Mouse (Mus musculus): Measurements from ENCODE around the gene Gm16253. TPM values are rescaled to one million over a fixed set of nuclear protein-coding genes. Genes with fewer than 3 reads are reported as not detected.

Gene Gm16253
- polyA plus RNA-seq, 1 experiment: not detected

GRCm38 (mm10) chr3:96598156-96599068 lies 21.6 kb downstream of the Gm16253 start:
- TF ChIP-seq GATA1 (IDR thresholded peaks at IDR 0.05; ENCODE audit: low read length): no peak

- TF ChIP-seq GATA1 (IDR thresholded peaks at IDR 0.05; ENCODE audit: low read length): no peak
Observed at GRCm38 (mm10) chr3:96599069-96599393, 22.2 kb downstream of the Gm16253 start.

- TF ChIP-seq GATA1 (IDR thresholded peaks at IDR 0.05; ENCODE audit: low read length): no peak
Observed at GRCm38 (mm10) chr3:96599411-96599810, 22.6 kb downstream of the Gm16253 start.

- TF ChIP-seq GATA1 (IDR thresholded peaks at IDR 0.05; ENCODE audit: low read length): no peak
Observed at GRCm38 (mm10) chr3:96600639-96601250, 24.0 kb downstream of the Gm16253 start, which contains the start of gene Lix1l. Lix1l (plus strand) TSS chr3:96601149.

- no peak for TF ChIP-seq GATA1 (IDR thresholded peaks at IDR 0.05; ENCODE audit: low read length)
Observed at GRCm38 (mm10) chr3:96601251-96601787, 24.5 kb downstream of the Gm16253 start.

DNA sequence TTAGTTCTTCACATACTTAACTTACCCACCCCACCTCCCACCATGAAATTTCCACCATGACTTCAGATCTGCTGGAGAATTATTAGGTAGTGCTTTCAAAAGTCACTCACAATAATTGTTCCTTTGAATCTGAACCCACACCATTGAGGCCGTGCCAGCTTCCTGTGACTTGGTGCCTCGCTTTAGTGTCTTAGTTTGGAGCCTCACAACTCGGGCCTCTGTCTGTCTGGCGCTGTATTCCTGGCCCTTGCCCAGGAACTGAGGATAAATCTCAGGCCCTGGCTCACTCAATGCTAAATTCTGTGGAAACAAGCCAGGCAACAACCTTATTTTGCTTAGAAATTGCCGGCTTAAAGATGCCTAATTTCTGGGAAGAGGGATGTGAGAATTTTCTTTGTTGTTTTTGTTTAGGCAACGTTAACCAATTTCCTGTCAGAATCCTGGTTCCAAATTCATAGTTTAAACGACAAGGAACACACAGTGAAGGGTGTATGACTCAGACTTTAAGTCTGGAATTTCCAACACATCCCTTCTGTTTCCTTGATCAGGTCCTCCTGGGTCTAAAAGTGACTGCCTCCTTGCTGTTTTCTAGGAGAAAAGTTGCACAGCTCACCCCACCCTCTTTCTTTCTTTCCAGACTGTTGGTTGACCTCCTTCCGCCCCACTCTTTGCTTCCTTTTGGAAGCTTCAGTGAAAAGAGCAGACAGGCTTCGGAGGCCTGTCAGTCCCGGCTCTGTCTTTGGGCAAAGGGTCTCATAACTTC lies 25.3 kb downstream of the Gm16253 start:
- no peak for TF ChIP-seq GATA1 (IDR thresholded peaks at IDR 0.05; ENCODE audit: low read length)

- no peak for TF ChIP-seq GATA1 (IDR thresholded peaks at IDR 0.05; ENCODE audit: low read length)
Observed at GRCm38 (mm10) chr3:96602704-96603084, 25.9 kb downstream of the Gm16253 start.

GRCm38 (mm10) chr3:96603311-96603710 lies 26.5 kb downstream of the Gm16253 start:
- no peak for TF ChIP-seq GATA1 (IDR thresholded peaks at IDR 0.05; ENCODE audit: low read length)

- TF ChIP-seq GATA1 (IDR thresholded peaks at IDR 0.05; ENCODE audit: low read length): no peak
Observed at GRCm38 (mm10) chr3:96606618-96607017, 29.8 kb downstream of the Gm16253 start.

DNA sequence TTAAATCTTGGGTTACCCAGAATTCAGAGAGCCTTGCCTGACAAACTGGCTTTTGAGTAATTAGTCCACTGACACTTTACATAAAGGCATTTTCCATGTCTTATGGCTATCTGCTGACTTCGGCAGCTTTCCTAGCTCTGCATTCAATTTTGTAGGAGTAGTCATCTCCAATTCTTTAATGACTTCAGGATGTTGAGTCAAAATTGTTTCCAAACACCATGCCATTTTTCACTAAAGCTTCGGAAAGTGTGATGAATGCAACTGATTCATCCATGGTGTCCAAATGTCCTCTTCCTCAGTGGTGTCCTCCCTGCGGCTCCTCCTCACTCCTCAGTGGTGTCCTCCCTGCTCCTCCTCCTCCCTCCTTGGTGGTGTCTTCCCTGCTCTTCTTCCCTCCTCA lies 41.2 kb downstream of the Gm16253 start:
- no peak for TF ChIP-seq GATA1 (IDR thresholded peaks at IDR 0.05; ENCODE audit: low read length)

- no peak for TF ChIP-seq GATA1 (IDR thresholded peaks at IDR 0.05; ENCODE audit: low read length)
Observed at GRCm38 (mm10) chr3:96623201-96623600, 46.4 kb downstream of the Gm16253 start.

- TF ChIP-seq GATA1 (IDR thresholded peaks at IDR 0.05; ENCODE audit: low read length): no peak
Observed at GRCm38 (mm10) chr3:96629729-96630600, 53.2 kb downstream of the Gm16253 start, which contains the start of gene Rbm8a. Rbm8a (plus strand) TSS chr3:96629933.

Other genes starting within 250 kb of the Gm16253 start
- gene BC107364, start 124.7 kb upstream of the Gm16253 start, polyA plus RNA-seq (2012): not detected in 2 replicates
- not detected in 2 replicates for gene Hfe2, start 51.8 kb upstream of the Gm16253 start, polyA plus RNA-seq (2012)
- 9.6 and 10.6 TPM in 2 replicates for gene Txnip, start 19.0 kb upstream of the Gm16253 start, polyA plus RNA-seq (2012)
- 9.8 and 14.7 TPM in 2 replicates for gene Polr3gl, start 17.2 kb downstream of the Gm16253 start, polyA plus RNA-seq (2012)
- 0.03 TPM in 1 of 2 replicates, not detected in the other for gene Ankrd34a, start 19.7 kb downstream of the Gm16253 start, polyA plus RNA-seq (2012)
- 0.70 and 0.92 TPM in 2 replicates for gene Lix1l, start 24.2 kb downstream of the Gm16253 start, polyA plus RNA-seq (2012)
- 51.9 and 144 TPM in 2 replicates for gene Rbm8a, start 52.9 kb downstream of the Gm16253 start, polyA plus RNA-seq (2012)
- gene Pex11b, start 58.4 kb downstream of the Gm16253 start, polyA plus RNA-seq (2012): 3.1 and 4.7 TPM in 2 replicates
- gene Gm42957, start 58.5 kb downstream of the Gm16253 start, polyA plus RNA-seq (2012): 0.16 TPM in 1 of 2 replicates, not detected in the other
- gene Itga10, start 68.6 kb downstream of the Gm16253 start, polyA plus RNA-seq (2012): 0.15 and 0.18 TPM in 2 replicates
- gene Ankrd35, start 93.1 kb downstream of the Gm16253 start, polyA plus RNA-seq (2012): not detected in 2 replicates
- 13.0 and 16.2 TPM in 2 replicates for gene Pias3, start 119.4 kb downstream of the Gm16253 start, polyA plus RNA-seq (2012)
- gene Nudt17, start 131.6 kb downstream of the Gm16253 start, polyA plus RNA-seq (2012): 0.18 and 0.29 TPM in 2 replicates
- 8.2 and 8.5 TPM in 2 replicates for gene Polr3c, start 150.6 kb downstream of the Gm16253 start, polyA plus RNA-seq (2012)
- 18.9 and 25.4 TPM in 2 replicates for gene Rnf115, start 150.7 kb downstream of the Gm16253 start, polyA plus RNA-seq (2012)

All from G1E-ER4 (cell line).